Mouse (Mus musculus): ENCODE data around the gene Trpm1. TPM values are rescaled to one million over a fixed set of nuclear protein-coding genes. Genes with fewer than 3 reads are reported as not detected.

Trpm1 gene
- total RNA-seq, 2 experiments from 2014 or later, result not detected

- no peak for DNase-seq (ENCODE audit: low spot score in 2 of 2)
These were observed 10.3 kb downstream of the Trpm1 start for GRCm38 (mm10) chr7:64163890-64164289.

- DNase-seq (ENCODE audit: low spot score in 2 of 2), result no peak
These were observed 11.4 kb downstream of the Trpm1 start for GRCm38 (mm10) chr7:64164997-64165396.

- no peak for DNase-seq (ENCODE audit: low spot score in 2 of 2)
These were observed 12.4 kb downstream of the Trpm1 start for GRCm38 (mm10) chr7:64166025-64166424.

- no peak for DNase-seq (ENCODE audit: low spot score in 2 of 2)
These were observed 13.1 kb downstream of the Trpm1 start for GRCm38 (mm10) chr7:64166724-64167123.

- DNase-seq (ENCODE audit: low spot score in 2 of 2), result no peak
These were observed 25.7 kb downstream of the Trpm1 start for GRCm38 (mm10) chr7:64179310-64179709.

- no peak for DNase-seq (ENCODE audit: low spot score in 2 of 2)
These were observed 31.7 kb downstream of the Trpm1 start for GRCm38 (mm10) chr7:64185203-64185931.

GRCm38 (mm10) chr7:64185932-64186312, 32.3 kb downstream of the Trpm1 start:
- DNase-seq (ENCODE audit: low spot score in 2 of 2), result no peak

- peak in 1 of 2 experiments; percentile 9 for DNase-seq (ENCODE audit: low spot score in 2 of 2)
These were observed 38.8 kb downstream of the Trpm1 start for GRCm38 (mm10) chr7:64192261-64192943.

GRCm38 (mm10) chr7:64193476-64193875, 39.8 kb downstream of the Trpm1 start:
- no peak for DNase-seq (ENCODE audit: low spot score in 2 of 2)

GRCm38 (mm10) chr7:64196114-64196513, 42.5 kb downstream of the Trpm1 start:
- no peak for DNase-seq (ENCODE audit: low spot score in 2 of 2)

- no peak for DNase-seq (ENCODE audit: low spot score in 2 of 2)
These were observed 55.1 kb downstream of the Trpm1 start for GRCm38 (mm10) chr7:64208700-64209099.

GRCm38 (mm10) chr7:64212870-64213269, 59.2 kb downstream of the Trpm1 start:
- DNase-seq (ENCODE audit: low spot score in 2 of 2), result no peak

- DNase-seq (ENCODE audit: low spot score in 2 of 2), result no peak
These were observed 60.4 kb downstream of the Trpm1 start for GRCm38 (mm10) chr7:64214066-64214465.

- DNase-seq (ENCODE audit: low spot score in 2 of 2), result no peak
These were observed 62.0 kb downstream of the Trpm1 start for GRCm38 (mm10) chr7:64215613-64216012.

GRCm38 (mm10) chr7:64217428-64217827, 63.8 kb downstream of the Trpm1 start:
- no peak for DNase-seq (ENCODE audit: low spot score in 2 of 2)

GRCm38 (mm10) chr7:64219765-64220164, 66.1 kb downstream of the Trpm1 start:
- no peak for DNase-seq (ENCODE audit: low spot score in 2 of 2)

GRCm38 (mm10) chr7:64223215-64223614, 69.6 kb downstream of the Trpm1 start:
- DNase-seq (ENCODE audit: low spot score in 2 of 2), result no peak

GRCm38 (mm10) chr7:64226339-64227194, 72.9 kb downstream of the Trpm1 start:
- DNase-seq (ENCODE audit: low spot score in 2 of 2), result no peak

GRCm38 (mm10) chr7:64227586-64227985, 74.0 kb downstream of the Trpm1 start:
- no peak for DNase-seq (ENCODE audit: low spot score in 2 of 2)

- no peak for DNase-seq (ENCODE audit: low spot score in 2 of 2)
These were observed 74.7 kb downstream of the Trpm1 start for GRCm38 (mm10) chr7:64228300-64228699.

- DNase-seq (ENCODE audit: low spot score in 2 of 2), result no peak
These were observed 76.3 kb downstream of the Trpm1 start for GRCm38 (mm10) chr7:64229911-64230310.

- DNase-seq (ENCODE audit: low spot score in 2 of 2), result no peak
These were observed 77.4 kb downstream of the Trpm1 start for GRCm38 (mm10) chr7:64231001-64231400.
